Mouse (Mus musculus) c-Kit-positive CD71-positive TER-119-negative erythroid progenitor cells, embryonic 14.5 days (primary cell): ENCODE measurements around the gene Asgr1.
A peak's percentile ranks its signal among the peaks of the same experiment; 100 is the strongest.
"Not testable (repeated sequence)": the region's sequence is repeated elsewhere in the genome, so short reads cannot be mapped to it uniquely, and the experiment has no call there.

Experiments
- DNase-seq: peaks from one replicate; pipeline ENCODE4 v3.0.0-alpha.2; 2013; ENCODE audit warnings: low read depth

The Asgr1 gene

GRCm38 (mm10) chr11:70053898-70054570 lies at the start of gene Asgr1:
Asgr1 (plus strand) TSS chr11:70054085.
- DNase-seq = no peak

GRCm38 (mm10) chr11:70005521-70005920 lies 48.4 kb upstream of the Asgr1 start:
- no peak for DNase-seq

GRCm38 (mm10) chr11:70010033-70010432 lies 43.9 kb upstream of the Asgr1 start:
- no peak for DNase-seq

DNA sequence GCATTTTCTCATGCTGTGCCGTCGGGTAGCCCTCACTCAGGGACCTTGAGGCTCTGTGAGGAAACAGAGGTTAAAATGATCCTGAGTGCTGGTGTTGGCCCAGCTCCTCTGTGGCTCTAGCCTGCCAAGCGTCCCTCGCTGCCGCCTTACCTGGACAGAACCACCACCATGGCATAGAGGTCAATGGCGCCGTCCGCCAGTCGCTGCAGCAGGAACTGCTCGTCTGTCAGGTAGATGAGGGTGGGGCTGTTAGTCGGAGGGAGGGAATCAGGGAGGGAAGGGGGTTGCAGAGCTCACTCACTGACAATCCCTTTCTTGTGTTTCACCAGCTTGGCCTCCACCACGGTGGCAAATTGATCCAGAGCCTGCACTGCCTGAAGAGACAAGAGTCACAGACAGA lies 43.3 kb upstream of the Asgr1 start:
- DNase-seq = no peak

DNA sequence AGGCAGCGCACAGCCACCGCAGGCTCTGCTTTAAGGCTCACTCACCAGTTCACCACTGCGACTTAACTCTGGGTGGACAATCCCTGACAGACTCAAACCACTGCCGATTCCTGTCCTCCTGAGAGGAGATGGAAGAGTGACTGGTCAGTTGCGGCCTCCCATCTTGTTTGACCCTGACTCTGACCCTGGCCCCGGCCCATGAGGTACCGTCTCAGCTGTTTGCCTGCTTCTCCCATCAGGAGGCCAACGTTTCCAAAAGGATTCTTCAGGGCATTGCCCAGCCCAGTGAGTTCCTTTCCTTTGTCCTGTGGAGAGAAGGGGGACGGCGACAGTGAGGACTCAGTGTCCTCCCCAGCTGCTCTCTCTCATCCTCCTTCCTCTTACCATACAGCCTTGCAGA lies 42.9 kb upstream of the Asgr1 start:
- DNase-seq = no peak

- no peak for DNase-seq
Measured at GRCm38 (mm10) chr11:70012931-70013330, 41.0 kb upstream of the Asgr1 start.

- no peak for DNase-seq
Measured at GRCm38 (mm10) chr11:70013408-70013807, 40.5 kb upstream of the Asgr1 start.

DNA sequence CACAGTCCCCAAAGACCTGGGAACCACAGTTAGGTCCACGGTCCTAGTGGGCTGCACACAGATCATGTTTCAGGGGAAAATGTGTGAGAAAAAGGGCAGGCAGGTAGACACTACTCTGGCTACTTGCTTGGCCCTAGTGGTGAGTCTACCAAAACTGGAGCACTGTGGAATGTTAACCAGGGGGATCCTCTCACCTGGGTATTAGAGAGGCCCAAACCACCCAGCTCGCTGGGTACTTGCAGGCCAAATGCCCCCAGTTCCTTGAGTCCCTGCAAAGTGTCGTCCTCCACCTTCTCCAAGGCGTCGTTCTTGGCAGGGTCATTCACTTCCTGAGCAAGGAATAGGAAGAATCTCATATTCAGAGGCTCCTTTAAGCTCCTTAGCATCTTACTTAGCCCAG lies 39.8 kb upstream of the Asgr1 start:
- no peak for DNase-seq

DNA sequence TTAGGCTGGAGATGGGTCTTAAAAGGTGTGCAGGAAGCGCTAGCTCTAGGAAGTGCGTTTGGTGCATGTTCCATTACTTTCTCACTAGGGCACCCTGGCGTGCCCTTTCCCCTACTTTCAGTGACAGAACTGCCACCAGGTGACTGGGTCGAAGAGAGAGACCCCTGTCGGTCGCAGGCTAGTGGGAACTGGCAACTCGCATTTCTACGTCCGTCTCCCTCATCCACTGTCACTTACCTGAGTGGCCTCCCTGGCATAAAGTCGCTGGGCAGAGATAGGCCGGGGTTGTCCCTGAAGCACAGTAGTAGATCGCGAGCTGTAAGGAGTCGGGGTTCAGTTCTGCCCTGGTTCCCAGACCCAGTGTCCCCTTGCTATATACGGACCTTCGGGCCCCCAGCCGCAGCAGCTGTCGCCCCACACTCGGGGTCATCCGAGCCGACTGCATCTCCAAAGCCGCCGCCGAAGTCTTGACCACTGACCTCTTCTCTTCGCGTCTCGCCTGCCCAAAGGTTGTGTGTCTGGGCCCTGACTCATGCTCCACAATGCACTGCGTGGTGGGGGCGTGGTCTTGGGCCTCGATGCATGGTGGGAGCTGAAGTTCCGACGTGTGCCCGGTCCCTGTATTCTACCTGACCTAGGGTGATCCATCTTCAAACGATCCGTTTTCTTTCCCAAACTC lies 38.9 kb upstream of the Asgr1 start, which contains the start of gene Acadvl:
Acadvl (minus strand) TSS at position 532 of the 679 bp plus-strand sequence.
- DNase-seq = peak; percentile 86

GRCm38 (mm10) chr11:70015677-70016076 lies 38.2 kb upstream of the Asgr1 start:
- no peak for DNase-seq

DNA sequence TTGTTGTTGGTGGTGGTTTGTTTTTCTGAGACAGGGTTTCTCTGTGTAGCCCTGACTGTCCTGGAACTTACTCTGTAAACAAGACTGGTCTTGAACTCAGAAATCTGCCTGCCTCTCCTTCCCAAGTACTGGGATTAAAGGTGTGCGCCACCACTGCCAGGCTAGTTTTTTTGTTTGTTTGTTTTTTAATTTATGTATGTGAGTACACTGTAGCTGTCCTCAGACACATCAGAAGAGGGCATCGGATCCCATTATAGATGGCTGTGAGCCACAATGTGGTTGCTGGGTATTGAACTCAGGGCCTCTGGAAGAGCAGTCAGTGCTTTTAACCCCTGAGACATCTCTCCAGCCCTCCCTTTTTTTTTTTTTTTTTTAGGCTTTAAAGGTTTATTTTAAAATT lies 37.7 kb upstream of the Asgr1 start:
- not testable (repeated sequence) for DNase-seq

- no peak for DNase-seq
Measured at GRCm38 (mm10) chr11:70016669-70017068, 37.2 kb upstream of the Asgr1 start, which contains the start of gene Dlg4. Dlg4 (plus strand) TSS chr11:70016942.

GRCm38 (mm10) chr11:70017199-70017767 lies 36.6 kb upstream of the Asgr1 start:
- no peak for DNase-seq

GRCm38 (mm10) chr11:70018131-70018990 lies 35.5 kb upstream of the Asgr1 start:
- no peak for DNase-seq

DNA sequence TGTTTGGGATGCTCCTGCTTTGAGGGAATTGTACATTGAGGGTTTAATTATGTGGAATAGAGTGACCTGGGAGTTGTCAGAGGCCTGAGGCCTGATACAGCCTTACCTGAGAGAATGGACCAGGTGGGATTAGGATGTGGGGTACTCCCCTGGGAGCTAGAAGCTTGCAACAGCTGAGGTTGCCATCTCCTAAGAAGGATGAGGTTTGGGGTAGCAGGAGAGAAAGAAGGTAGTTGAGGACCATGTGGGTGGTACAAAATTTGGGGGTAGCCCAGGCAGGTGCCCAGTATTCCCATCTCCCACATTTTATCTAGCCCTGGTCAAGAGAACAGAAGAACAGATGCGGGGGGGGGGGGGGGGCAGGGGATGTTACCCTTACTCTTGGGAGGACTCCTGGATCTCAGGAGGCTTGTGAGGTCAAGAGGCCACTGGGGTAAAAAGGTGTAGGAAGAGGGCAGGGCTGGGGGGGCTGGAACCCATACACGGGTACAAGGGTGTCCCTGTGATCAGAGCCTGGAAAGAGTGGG lies 34.3 kb upstream of the Asgr1 start:
- no peak for DNase-seq

GRCm38 (mm10) chr11:70020022-70020631 lies 33.8 kb upstream of the Asgr1 start:
- DNase-seq = no peak

DNA sequence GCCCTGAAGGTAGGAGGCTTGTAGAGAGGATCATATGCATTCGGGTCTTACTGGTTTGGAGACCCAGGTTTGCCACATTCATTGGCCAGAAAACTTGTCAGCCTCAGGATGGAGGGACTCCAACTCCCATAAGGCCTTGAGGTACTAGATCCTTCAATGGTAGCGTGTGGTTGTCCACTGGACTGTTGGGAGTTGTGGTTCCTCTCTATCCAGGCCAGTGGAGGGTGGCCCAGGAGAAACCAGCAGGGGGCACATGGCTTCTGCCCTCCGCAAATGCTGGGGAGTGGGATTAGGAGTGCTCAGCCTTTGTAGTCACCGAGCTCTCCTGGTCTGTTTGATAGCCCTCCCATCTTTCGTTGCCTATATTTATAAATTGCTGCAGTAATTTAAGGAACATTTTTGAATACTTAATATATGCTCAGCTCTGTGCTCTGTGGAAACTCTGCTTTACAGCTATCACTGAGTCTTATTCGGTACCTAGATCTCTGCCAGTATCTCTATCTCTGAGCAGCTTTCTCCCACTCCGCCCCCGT lies 33.1 kb upstream of the Asgr1 start:
- peak; percentile 63 for DNase-seq

DNA sequence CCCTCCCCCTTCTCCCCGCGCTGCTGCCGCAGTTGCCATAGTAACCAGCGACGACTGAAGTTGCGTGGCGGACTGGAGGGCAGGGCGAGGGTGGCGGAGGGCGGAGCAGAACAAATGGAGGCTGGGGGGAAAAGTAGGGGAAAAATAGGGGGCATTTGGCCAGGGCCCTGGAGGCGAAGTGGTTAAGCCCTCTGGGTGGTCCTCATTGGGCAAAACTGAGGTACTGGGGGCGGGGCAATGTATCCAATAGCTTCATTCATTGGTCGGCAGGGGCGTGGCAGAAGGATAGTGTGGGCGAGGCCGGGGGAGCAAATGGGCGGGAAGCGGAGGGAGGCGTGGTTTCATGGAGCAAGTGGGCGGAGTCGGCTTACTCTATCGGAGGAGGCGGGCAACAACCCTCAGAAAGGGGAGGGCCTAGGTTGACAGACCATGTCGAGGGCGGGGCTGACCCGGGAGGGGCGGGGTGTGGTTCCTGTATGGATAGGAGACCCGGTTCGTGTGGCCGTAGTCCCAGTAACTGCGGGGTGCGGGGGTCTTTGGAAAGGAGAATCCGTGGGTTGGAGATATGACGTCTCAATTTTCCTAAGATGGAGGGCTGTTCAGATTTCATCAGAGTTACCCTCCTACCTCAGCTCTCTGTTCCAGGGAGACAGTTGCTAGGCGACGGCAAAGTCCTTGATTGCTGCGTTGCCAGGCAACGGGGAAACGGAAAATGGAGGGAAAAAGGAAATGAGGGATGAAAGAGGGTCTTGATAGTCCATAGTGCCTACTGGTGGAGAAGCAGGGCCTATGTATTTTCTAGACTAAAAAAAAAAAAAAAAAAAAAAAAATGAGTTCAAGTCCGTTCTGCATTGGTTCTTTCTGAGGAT lies 32.4 kb upstream of the Asgr1 start:
- DNase-seq = peak; percentile 97

GRCm38 (mm10) chr11:70023481-70024150 lies 30.3 kb upstream of the Asgr1 start:
- DNase-seq = no peak

GRCm38 (mm10) chr11:70024151-70024514 lies 29.8 kb upstream of the Asgr1 start:
- DNase-seq = no peak
